Mouse (Mus musculus) layer of hippocampus, adult 9-10 months (tissue): ENCODE results near the gene Psenen.

Experiments
- DNase-seq: peaks from one replicate; pipeline ENCODE4 v3.0.0; 2022; ENCODE audit warnings: low spot score

Gene Psenen

GRCm38 (mm10) chr7:30563117-30563905, at the start of gene Psenen, which contains the start of the genes U2af1l4 and Gm49396:
Gene Psenen, minus strand, starts transcription at chr7:30563627.
Gene U2af1l4, plus strand, starts transcription at chr7:30563301.
Gene Gm49396, plus strand, starts transcription at chr7:30563344.
- DNase-seq, result peak; percentile 91

- no peak for DNase-seq
Measured at GRCm38 (mm10) chr7:30612654-30613402, 49.4 kb upstream of the Psenen start, which contains the start of gene Upk1a. Gene Upk1a, minus strand, starts transcription at chr7:30612847.

DNA sequence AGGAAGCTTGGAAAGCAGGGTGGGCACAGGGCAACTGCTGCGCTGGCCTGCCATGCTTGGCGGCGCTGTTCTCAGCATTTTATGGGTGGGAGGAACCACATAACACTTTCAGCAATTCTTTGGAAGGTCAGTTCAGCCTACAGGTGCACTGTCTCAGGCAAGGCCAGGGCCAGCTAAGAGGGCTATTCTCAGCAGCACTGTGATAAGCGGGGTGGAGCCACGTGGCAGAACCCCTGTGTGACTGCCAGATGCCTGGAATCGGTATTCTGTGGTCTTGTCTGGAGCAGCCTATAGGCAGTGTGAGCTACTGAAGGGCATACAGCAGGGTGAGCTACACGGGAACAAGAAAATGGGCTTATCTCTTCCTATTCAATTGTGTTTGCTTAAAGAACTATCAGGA, 46.6 kb upstream of the Psenen start:
- DNase-seq, result no peak

GRCm38 (mm10) chr7:30608476-30608875, 45.0 kb upstream of the Psenen start:
- no peak for DNase-seq

DNA sequence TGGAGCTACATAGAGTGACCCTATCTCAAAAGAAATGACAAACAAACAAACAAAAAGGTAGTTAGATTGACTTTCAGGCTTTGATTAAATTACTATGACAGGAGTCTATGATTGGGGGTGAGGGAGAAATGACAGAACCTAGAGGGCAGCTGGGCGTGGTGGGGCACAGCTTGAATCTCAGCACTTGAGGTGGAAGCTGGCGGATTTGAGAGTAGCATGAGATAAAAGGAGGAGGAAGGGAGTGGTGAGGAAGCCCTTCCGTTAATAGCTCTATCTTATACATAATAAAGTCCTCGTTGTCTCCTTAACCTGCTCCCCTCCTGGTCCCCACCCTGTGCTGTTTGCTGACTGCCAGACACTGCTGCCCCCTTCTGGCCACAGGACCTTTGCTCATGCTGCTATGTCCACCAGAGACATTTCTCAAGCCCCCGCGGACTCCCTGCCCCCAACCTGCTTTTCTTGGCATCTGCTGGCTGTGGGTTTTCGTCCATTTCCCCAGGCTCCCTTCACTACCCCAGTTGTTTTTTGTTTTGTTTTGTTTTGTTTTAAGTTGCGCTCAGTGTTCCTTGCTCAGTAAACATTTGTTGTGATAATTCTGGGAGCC, 44.4 kb upstream of the Psenen start:
- no peak for DNase-seq

DNA sequence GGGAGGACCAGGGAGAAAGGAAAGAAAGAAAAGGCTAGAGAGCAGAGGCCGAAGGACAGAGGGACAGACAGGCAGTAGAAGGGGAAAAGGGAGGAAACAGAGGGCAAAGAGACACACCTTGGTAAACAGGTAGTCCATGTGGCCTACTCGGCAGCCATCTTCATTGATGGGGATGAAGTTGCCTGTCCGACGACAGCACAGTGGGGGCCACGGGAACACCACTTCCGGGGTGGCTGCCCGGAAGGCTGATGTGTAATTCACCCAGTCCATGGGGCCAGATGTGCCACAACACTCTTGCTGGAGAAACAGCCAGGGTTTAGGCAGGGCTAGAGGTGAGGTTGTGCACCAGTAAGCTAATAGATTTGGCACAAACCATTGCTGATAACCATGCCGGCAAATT, 41.5 kb upstream of the Psenen start:
- no peak for DNase-seq

- DNase-seq, result no peak
Measured at GRCm38 (mm10) chr7:30604424-30604823, 41.0 kb upstream of the Psenen start.

- no peak for DNase-seq
Measured at GRCm38 (mm10) chr7:30602583-30602982, 39.2 kb upstream of the Psenen start.

DNA sequence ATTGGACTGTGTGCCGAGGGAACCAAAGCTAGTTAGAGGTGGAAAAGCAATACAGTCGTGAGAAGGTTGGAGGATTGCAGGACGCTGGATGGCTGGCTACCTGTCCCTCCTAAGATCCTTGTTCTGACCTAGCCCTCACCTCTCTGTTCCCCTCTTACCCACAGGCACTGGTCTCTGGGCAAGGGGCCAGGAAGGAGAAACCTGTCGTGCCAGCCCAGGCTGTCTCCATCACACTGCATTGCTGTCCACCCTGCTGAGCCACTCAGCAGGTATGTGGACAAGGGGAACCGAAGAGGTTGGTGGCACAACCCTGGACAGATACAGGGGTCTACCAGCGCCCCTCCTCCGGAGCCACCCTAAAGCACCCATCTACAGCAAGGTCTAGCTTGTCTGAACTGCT, 37.2 kb upstream of the Psenen start:
- DNase-seq, result no peak

- DNase-seq, result peak; percentile 78
Measured at GRCm38 (mm10) chr7:30599933-30600353, 36.5 kb upstream of the Psenen start.

DNA sequence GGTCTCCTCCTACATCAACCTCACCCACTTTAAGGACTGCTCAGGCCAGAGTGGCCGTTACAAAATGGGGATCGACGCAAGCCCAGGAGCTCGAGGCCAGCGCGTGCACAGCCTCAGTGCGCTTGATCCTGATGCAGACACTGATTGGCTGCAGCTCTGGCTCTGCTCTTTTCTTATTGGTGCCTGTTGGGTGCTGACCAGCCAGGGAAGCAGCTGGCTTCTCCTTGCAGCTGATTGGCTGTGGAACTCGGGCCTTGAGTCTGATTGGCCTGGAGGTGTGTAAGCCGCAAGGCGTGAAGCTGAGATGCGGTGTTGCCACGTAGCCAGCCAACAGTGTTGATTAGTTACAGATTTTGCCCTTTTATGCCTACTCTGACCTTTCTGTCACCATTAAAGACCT, 35.4 kb upstream of the Psenen start, which contains the start of gene Zbtb32:
Gene Zbtb32, minus strand, starts transcription at position 124 of the 400 bp plus-strand sequence.
- DNase-seq, result no peak

- no peak for DNase-seq
Measured at GRCm38 (mm10) chr7:30596811-30597210, 33.4 kb upstream of the Psenen start.

- DNase-seq, result no peak
Measured at GRCm38 (mm10) chr7:30596093-30596492, 32.7 kb upstream of the Psenen start.

- no peak for DNase-seq
Measured at GRCm38 (mm10) chr7:30594510-30595024, 31.1 kb upstream of the Psenen start.

DNA sequence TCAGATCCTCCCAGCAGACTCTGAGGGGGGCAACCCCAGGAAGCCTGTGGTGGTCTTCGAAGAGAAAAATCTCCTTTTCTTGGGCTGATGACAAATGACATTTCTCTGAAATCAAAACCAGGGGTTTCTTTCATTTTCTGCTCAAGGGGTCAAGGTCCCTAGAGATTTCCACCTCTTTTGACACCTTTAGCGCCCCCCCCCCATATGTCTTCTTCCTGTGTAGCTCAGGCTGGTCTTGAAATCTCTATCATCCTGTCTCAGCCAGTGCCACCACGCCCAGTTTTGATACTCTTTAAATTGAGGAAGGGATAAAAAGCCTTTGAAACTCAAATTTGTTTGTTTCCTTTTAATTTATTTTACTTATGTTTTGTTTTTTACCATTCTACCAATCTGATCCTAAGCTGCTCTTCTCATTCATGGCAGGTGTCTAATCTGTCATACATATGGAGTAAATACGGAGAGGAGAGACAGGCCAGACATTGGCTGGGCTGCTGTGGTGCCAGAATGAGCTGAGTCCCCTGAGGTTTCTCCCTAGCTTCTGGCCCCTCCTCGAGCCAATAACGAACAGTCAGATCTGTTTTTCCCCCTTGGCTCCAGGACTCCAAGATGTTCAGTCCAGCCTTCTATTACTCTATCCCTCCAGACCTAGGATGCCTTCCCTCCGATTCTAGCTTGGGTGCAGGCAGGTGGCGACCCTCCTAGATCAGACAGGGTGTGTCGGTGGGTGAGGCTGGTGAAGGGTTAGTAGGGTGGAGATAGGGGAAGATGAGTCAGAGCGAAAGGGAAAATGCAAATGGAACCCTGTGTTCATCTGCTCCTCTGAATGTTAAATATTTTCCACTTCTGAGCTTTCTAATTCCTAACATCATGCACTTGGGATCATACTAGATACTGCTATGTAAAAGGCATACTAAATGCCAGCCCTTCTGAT, 30.4 kb upstream of the Psenen start:
- no peak for DNase-seq

DNA sequence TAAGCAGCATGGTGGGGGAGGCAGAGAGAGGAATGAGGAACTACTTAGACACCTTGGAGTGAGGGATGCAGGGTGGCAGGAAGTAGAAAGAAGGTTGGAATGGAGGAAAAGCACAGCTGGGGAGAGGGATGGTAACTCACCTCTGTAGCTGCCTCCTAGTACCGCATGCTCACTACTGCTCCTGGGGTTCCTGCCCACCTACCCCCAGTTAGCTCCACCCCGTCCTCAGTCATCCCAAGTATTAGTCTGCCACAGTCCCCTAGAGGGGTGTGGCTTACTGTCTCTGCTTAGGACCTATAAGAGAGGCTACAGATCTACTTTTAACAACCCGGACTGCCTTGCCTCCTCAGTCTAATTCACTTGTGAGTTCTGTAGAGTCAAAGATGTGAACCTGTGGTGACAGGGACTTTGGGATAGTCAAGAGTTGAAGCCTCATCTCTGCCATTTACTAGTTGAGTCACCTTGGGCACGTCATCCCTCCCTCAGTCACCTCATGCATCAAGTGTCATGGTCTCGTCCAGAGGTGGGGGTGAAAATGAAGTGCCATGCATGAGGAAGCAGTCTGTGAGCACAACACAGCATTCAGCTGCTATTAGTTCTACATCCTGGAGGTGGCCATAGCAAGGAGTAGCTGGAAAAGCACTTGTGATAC, 29.5 kb upstream of the Psenen start:
- no peak for DNase-seq

DNA sequence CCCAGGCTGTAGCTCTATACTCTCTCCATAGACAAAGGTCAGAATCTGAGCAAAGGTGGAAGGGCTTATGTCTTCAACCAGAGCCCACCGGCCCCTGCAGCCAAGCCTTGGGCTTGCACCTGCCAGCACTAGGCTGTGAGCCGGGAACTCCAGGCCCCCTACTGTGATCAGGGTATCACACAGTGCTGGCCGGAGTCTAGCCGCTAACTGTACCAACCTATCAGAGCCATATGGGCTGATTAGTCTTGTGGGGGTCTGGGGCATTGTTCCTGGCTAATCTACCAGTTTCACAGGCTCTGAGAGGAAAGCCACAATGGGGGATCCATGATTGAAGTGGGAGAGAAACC, 28.2 kb upstream of the Psenen start:
- DNase-seq, result no peak

DNA sequence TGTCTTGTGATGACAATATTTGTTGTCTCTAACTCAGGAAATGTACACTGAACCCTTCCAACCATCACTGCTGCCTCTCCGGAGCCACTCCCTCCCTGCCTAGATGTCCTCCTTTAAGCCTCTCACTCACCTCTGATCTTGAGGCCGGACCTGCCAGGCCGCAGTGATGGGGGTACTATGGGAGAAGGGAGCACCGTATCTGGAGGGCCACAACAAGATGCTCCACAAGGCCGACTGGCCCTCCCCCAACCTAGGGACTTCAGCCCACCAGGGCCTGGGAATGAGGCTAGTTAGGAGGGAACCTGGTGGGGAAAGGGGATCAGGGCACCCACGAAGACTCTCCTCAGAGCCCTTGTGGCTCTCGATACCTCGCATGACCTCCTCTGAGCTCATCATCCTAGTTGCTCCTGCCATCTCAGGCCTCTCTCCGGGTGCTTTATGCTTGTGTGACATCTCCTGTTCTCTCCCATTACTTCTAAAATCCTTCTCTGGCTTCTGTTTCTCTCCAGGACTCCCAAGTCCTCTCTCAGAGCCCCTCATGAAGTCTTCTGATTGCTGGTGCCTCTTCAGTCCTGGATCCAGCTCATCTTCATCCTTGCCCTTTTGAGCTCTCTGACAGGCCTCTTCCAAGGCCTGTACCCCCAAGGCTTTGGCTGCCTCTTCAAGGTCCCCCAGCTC, 27.6 kb upstream of the Psenen start:
- no peak for DNase-seq

GRCm38 (mm10) chr7:30589435-30590301, 26.2 kb upstream of the Psenen start:
- peak; percentile 44 for DNase-seq
